Mouse (Mus musculus) midbrain, embryonic 11.5 days (tissue): ENCODE results near the gene Sirt1. TPM values are rescaled to one million over a fixed set of nuclear protein-coding genes. Genes with fewer than 3 reads are reported as not detected.
A peak's percentile ranks its signal among the peaks of the same experiment; 100 is the strongest.

ENCODE experiments used
- ATAC-seq: fragments of 200-750 bp; cut with Nextera tagmentation; 2 replicates; pipeline ENCODE4 v1.8.0; 2017; ENCODE audit warnings: moderate TSS enrichment, moderate library complexity; ENCODE audit not compliant: low FRiP score
- DNase-seq: peaks from one replicate; pipeline ENCODE4 v3.0.0; 2015; ENCODE audit warnings: low spot score; ENCODE audit errors: missing footprints
- H3K27ac ChIP-seq: fragments of 300-500 bp; sonication (generic); 2 replicates; pipeline ENCODE4 v1.5.1; 2014; ENCODE audit warnings: low read depth, low read length
- H3K27me3 ChIP-seq: fragments of 300-500 bp; sonication (generic); 2 replicates; pipeline ENCODE4 v1.6.1; 2014; ENCODE audit warnings: mild to moderate bottlenecking, low read length, moderate library complexity, mixed read lengths; ENCODE audit not compliant: control insufficient read depth, insufficient read depth
- H3K36me3 ChIP-seq: fragments of 300-500 bp; sonication (generic); 2 replicates; pipeline ENCODE4 v1.6.1; 2014; ENCODE audit warnings: mild to moderate bottlenecking, low read length, moderate library complexity, mixed read lengths; ENCODE audit not compliant: control insufficient read depth, insufficient read depth
- H3K4me1 ChIP-seq: fragments of 300-500 bp; sonication (generic); 2 replicates; pipeline ENCODE4 v1.6.1; 2014; ENCODE audit warnings: low read length; ENCODE audit not compliant: control insufficient read depth, insufficient read depth
- H3K4me2 ChIP-seq: fragments of 300-500 bp; sonication (generic); 2 replicates; pipeline ENCODE4 v1.6.1; 2014; ENCODE audit warnings: mild to moderate bottlenecking, moderate library complexity
- H3K4me3 ChIP-seq: fragments of 300-500 bp; sonication (generic); 2 replicates; pipeline ENCODE4 v1.5.1; 2014; ENCODE audit warnings: low read depth, low read length
- H3K9ac ChIP-seq: fragments of 300-500 bp; sonication (generic); 2 replicates; pipeline ENCODE4 v1.6.1; 2014; ENCODE audit warnings: low read length
- H3K9me3 ChIP-seq: fragments of 300-500 bp; sonication (generic); 2 replicates; pipeline ENCODE4 v1.6.1; 2016; ENCODE audit warnings: low read length; ENCODE audit not compliant: control insufficient read depth
- WGBS: fragments of 180-500 bp; shearing (Covaris S2); extraction: QIAGEN DNeasy Blood & Tissue Kit; methylation state at CpG from one replicate; pipeline ENCODE4 v1.1.7; 2014; 5-methylcytosine and 5-hydroxymethylcytosine counted together
- polyA plus RNA-seq: library from polyadenylated mRNA; unstranded; fragments of >200 nt; fragmentation: Nextera tagmentation; extraction: Ambion mirVana; gene quantifications from 2 replicates; pipeline ENCODE4 v1.2.1, GENCODE M21; 2014

Gene Sirt1
- polyA plus RNA-seq, 1 experiment from 2014 or later: 9.8 TPM

DNA sequence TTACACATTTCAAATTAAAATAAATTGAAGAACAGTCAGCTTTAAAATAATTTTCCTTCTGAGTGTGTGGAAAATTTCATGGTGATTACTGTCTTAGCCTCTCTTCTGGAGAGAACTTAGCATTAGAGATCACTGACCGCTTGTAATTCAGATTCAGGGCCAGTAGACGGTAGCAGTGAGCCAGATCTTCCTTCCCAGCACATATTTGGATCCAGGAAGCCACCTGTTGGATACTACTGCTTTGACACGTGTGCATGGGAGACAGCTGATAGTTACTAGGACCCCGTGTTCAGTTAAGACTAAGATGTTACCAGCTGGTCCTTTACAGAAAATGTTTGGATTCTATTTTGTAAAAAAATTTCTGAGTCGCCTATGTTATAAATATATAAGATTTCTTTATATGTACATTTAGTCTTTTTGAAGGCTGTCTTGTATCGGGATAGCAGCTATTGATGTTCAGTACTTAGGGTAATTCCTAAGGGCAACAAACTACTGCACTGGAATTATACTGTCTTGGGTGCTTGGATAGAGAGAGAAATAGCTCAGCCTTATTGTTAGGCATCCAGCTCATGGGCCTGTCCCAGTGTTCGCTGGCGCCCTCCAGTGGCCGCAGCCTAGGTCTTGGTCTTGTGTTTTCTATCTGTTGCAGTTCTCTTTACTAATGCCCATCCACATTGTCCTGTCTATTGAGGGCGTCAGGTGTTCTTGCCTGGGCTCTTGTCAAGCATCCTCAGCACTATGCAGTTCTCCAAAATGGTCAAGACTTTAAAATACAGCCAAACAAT lies 72.7 kb downstream of the Sirt1 start:
- peak; percentile 98 for DNase-seq
- Histone ChIP-seq H3K4me2 (no peak overlapping the region), H3K4me3 (no peak overlapping the region), H3K9me3 (no peaks in the 10 kb centered on the region), H3K27me3 (no peaks in the 10 kb centered on the region), H3K4me1 (no peaks in the 10 kb centered on the region), H3K36me3 (peaks cover 20% of the 10 kb centered on the region), H3K9ac (no peak overlapping the region), H3K27ac (no peak overlapping the region)
- WGBS: 40% methylated on average over 10 of the region's 10 CpGs
- ATAC-seq: peak; percentile 78; the same call in 1 of the 2 replicates

DNA sequence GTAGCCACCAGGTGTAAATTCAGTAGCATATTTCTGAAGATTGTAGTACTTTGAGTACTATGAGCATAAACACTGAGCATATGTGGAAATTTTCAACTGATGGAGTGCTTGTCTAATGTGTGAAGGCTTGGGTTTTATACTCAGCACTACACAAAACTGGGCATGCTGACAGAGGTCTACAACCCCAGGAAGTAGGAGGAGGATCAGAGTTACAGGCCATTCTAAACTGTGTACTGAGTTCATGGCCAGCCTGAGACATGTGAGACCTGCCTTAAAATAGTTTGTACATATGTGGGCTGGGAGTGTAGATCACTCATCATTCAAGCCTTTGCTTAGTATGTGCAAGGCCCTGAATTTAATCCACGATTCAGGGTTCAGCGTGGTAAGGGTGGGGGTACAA lies 79.1 kb downstream of the Sirt1 start:
- 96% methylated on average over 2 of the region's 2 CpGs for WGBS
- H3K4me3 ChIP-seq: no peak overlapping the region
- H3K36me3 ChIP-seq: peaks cover 12% of the 10 kb centered on the region
- ATAC-seq (no peak), DNase-seq (no peak)
- no peak overlapping the region for H3K27ac ChIP-seq
- no peak overlapping the region for H3K4me2 ChIP-seq
- H3K4me1 ChIP-seq: no peaks in the 10 kb centered on the region
- H3K27me3 ChIP-seq: no peaks in the 10 kb centered on the region
- H3K9ac ChIP-seq: no peak overlapping the region
- no peaks in the 10 kb centered on the region for H3K9me3 ChIP-seq

DNA sequence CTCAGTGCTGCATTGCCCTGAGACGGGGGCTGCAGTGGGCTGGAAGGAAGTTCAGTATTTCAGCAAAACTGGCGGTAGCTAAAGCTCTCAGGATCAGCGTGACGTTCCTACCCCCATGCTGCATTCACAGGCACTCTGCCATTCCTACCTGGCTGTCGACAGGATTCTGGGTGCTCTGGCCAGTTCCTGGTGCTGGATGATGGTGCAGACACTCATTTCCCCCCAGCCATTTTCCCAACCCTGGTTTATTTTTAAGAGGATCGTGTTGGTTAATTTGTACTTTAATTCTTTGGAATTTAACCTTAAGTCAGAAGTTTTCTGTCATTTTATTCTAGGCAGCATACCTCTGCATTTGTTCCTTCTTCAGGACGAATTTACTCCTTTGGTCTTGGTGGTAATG lies 98.7 kb downstream of the Sirt1 start:
- 91% methylated on average over 7 of the region's 7 CpGs for WGBS

DNA sequence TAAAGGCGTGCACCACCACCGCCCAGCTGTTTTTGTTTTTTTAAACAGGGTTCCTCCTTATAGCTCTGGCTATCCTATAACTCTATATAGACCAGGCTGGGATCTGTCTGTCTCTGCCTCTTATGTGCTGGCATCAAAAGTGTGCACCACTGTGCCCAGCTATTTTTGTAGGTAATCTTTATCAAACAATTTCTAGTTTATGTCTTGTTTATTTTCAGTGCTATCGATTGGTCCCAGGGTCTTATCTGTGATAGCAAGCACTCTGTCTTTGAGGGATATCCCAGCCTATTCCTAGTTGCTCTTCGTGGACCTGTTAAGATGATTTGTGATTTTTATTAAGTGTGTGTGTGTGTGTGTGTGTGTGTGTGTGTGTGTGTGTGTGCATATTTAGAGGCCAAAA lies 99.1 kb downstream of the Sirt1 start:
- DNase-seq (no peak), ATAC-seq (no peak)
- no peaks in the 10 kb centered on the region for H3K4me1 ChIP-seq
- H3K27me3 ChIP-seq: no peaks in the 10 kb centered on the region
- no peak overlapping the region for H3K4me3 ChIP-seq
- no peaks in the 10 kb centered on the region for H3K9me3 ChIP-seq
- no peak overlapping the region for H3K4me2 ChIP-seq
- peaks cover 7% of the 10 kb centered on the region for H3K36me3 ChIP-seq
- WGBS: 88% methylated on average over 4 of the region's 4 CpGs
- H3K9ac ChIP-seq: no peak overlapping the region
- no peak overlapping the region for H3K27ac ChIP-seq

More for the DNA sequence above, 98.7 kb downstream of the Sirt1 start:
- Histone ChIP-seq H3K9ac (no peak overlapping the region), H3K4me3 (no peak overlapping the region), H3K27me3 (no peaks in the 10 kb centered on the region), H3K4me1 (no peaks in the 10 kb centered on the region), H3K4me2 (no peak overlapping the region), H3K36me3 (peaks cover 7% of the 10 kb centered on the region), H3K27ac (no peak overlapping the region), H3K9me3 (no peaks in the 10 kb centered on the region)
- DNase-seq (peak; percentile 57), ATAC-seq (no peak)

DNA sequence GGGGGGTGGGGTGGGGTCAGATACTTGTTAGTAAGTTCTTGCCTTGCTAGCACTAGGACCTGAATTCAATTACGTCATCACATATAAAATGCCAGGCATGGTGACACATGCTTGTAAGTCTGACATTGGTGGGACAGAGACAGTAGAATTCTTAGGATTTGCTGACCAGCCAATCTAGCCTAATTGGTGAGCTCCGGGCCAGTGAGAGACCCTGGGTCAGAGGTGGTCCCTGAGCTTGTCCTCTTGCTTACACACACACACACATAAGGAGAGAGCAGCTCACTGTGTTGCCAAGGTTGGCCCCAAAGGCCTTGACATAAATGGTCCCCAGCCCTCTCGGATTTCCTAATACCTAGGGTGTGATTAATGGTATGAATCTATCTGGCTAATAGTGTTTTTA lies 101.7 kb downstream of the Sirt1 start:
- H3K4me1 ChIP-seq: no peaks in the 10 kb centered on the region
- no peak overlapping the region for H3K4me2 ChIP-seq
- no peaks in the 10 kb centered on the region for H3K9me3 ChIP-seq
- peaks cover 3% of the 10 kb centered on the region; the same call in 1 of the 2 replicates for H3K36me3 ChIP-seq
- H3K9ac ChIP-seq: no peak overlapping the region
- H3K27ac ChIP-seq: no peak overlapping the region
- WGBS: 96% methylated on average over 3 of the region's 3 CpGs
- H3K27me3 ChIP-seq: no peaks in the 10 kb centered on the region
- no peak overlapping the region for H3K4me3 ChIP-seq
- DNase-seq: no peak
- no peak for ATAC-seq

DNA sequence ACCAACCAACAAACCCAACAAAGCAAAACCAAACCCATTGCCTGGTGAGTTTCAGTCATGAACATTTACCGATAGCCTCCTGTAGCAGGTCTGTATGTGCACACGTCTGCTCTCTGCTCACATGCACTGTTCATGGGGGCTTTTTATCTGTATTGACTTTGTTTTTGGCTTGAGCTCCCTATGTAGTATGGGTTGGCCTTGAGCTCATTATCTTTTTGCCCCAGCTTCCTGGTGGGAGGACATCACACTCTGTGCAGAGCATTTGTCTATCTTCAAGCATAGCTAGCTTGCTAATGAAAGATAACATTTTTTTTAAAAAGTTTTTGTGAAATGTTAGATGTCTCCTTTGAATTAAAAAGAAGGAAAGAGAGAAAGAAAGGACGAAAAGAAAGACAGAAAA lies 104.5 kb downstream of the Sirt1 start:
- Histone ChIP-seq H3K4me1 (no peaks in the 10 kb centered on the region), H3K36me3 (no peaks in the 10 kb centered on the region)

DNA sequence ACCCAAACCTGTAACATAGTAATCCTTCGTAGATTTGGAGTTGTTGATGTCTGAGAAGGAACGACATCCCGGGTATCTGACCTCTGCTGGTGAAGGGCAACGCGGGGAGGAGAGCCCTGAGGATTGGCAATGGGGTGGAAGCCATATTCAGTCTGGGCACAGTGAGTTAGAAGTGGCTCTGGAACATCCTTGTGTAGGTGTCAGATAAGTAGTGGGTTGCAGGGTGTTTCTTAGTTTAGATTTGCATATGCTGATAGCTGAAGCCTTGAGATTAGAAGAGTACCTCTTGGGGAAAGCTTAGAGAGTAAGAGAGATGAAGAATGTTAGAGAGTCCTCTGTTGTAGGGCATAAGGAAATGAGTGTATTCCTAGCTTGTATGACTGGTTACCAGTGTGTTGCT lies 108.6 kb downstream of the Sirt1 start:
- Histone ChIP-seq H3K9ac (no peak overlapping the region), H3K9me3 (no peaks in the 10 kb centered on the region), H3K27ac (no peak overlapping the region), H3K4me2 (no peak overlapping the region), H3K4me1 (no peaks in the 10 kb centered on the region), H3K4me3 (no peak overlapping the region), H3K27me3 (no peaks in the 10 kb centered on the region), H3K36me3 (peaks cover 4% of the 10 kb centered on the region; the same call in 1 of the 2 replicates)
- ATAC-seq: no peak
- no peak for DNase-seq
- 90% methylated on average over 5 of the region's 5 CpGs for WGBS

More for the DNA sequence above, 104.5 kb downstream of the Sirt1 start:
- Histone ChIP-seq H3K4me3 (no peak overlapping the region), H3K27me3 (no peaks in the 10 kb centered on the region), H3K9me3 (no peaks in the 10 kb centered on the region), H3K27ac (no peak overlapping the region), H3K9ac (no peak overlapping the region), H3K4me2 (no peak overlapping the region)
- 91% methylated on average over 3 of the region's 3 CpGs for WGBS
- ATAC-seq: no peak
- DNase-seq: no peak

DNA sequence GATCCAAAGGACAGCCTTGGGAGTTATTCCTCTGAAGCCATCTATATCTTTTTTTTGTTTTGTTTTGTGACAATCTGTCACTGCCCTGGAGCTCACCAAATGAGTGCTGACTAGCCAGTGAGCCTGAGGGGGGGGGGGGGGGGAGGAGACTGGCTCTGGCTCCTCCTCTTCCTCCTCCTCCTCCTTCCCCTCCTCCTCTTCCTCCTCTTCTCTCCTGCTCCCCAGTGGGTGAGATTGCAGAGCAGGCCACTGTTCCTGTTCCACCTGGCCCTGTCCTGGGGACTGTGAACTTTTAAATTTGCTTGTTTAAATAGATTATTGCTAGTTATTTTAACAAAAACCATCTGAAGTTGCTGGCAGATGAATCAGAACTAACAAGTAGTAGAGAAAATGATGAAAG lies 109.1 kb downstream of the Sirt1 start:
- H3K4me3 ChIP-seq: no peak overlapping the region
- DNase-seq (no peak), ATAC-seq (no peak)
- no peak overlapping the region for H3K4me2 ChIP-seq
- no peaks in the 10 kb centered on the region for H3K27me3 ChIP-seq
- no peaks in the 10 kb centered on the region for H3K4me1 ChIP-seq
- no peaks in the 10 kb centered on the region for H3K9me3 ChIP-seq
- peaks cover 4% of the 10 kb centered on the region; the same call in 1 of the 2 replicates for H3K36me3 ChIP-seq
- no peak overlapping the region for H3K27ac ChIP-seq
- no peak overlapping the region for H3K9ac ChIP-seq
